Mouse (Mus musculus): ENCODE measurements around the gene Enpp3. TPM values are rescaled to one million over a fixed set of nuclear protein-coding genes. Genes with fewer than 3 reads are reported as not detected.

Gene Enpp3
- total RNA-seq, 2 experiments from 2014 or later = 7.1 to 7.3 TPM

- DNase-seq (ENCODE audit: low spot score in 2 of 2) = no peak
Measured at GRCm38 (mm10) chr10:24767695-24768094, 74.9 kb downstream of the Enpp3 start.

- no peak for DNase-seq (ENCODE audit: low spot score in 2 of 2)
Measured at GRCm38 (mm10) chr10:24766061-24766460, 76.6 kb downstream of the Enpp3 start.

- DNase-seq (ENCODE audit: low spot score in 2 of 2) = no peak
Measured at GRCm38 (mm10) chr10:24765151-24765755, 77.4 kb downstream of the Enpp3 start.

- DNase-seq (ENCODE audit: low spot score in 2 of 2) = no peak
Measured at GRCm38 (mm10) chr10:24764640-24765039, 78.0 kb downstream of the Enpp3 start.

GRCm38 (mm10) chr10:24763257-24763656, 79.4 kb downstream of the Enpp3 start:
- DNase-seq (ENCODE audit: low spot score in 2 of 2) = no peak

- DNase-seq (ENCODE audit: low spot score in 2 of 2) = no peak
Measured at GRCm38 (mm10) chr10:24758326-24758915, 84.2 kb downstream of the Enpp3 start.

GRCm38 (mm10) chr10:24754874-24755540, 87.6 kb downstream of the Enpp3 start:
- DNase-seq (ENCODE audit: low spot score in 2 of 2) = no peak

- no peak for DNase-seq (ENCODE audit: low spot score in 2 of 2)
Measured at GRCm38 (mm10) chr10:24754251-24754835, 88.3 kb downstream of the Enpp3 start.

GRCm38 (mm10) chr10:24753536-24754250, 88.9 kb downstream of the Enpp3 start:
- DNase-seq (ENCODE audit: low spot score in 2 of 2) = no peak

GRCm38 (mm10) chr10:24742950-24743487, 99.6 kb downstream of the Enpp3 start:
- DNase-seq (ENCODE audit: low spot score in 2 of 2) = no peak

GRCm38 (mm10) chr10:24741229-24742198, 101.1 kb downstream of the Enpp3 start:
- DNase-seq (ENCODE audit: low spot score in 2 of 2) = no peak

GRCm38 (mm10) chr10:24739171-24739570, 103.5 kb downstream of the Enpp3 start:
- no peak for DNase-seq (ENCODE audit: low spot score in 2 of 2)

- DNase-seq (ENCODE audit: low spot score in 2 of 2) = no peak
Measured at GRCm38 (mm10) chr10:24738456-24738855, 104.2 kb downstream of the Enpp3 start.

- no peak for DNase-seq (ENCODE audit: low spot score in 2 of 2)
Measured at GRCm38 (mm10) chr10:24735027-24735777, 107.4 kb downstream of the Enpp3 start.

- DNase-seq (ENCODE audit: low spot score in 2 of 2) = no peak
Measured at GRCm38 (mm10) chr10:24727478-24727877, 115.1 kb downstream of the Enpp3 start.

GRCm38 (mm10) chr10:24725197-24725596, 117.4 kb downstream of the Enpp3 start:
- DNase-seq (ENCODE audit: low spot score in 2 of 2) = no peak
